ENCODE assay signal across 9 mouse cellular contexts in the genomic region with DNA sequence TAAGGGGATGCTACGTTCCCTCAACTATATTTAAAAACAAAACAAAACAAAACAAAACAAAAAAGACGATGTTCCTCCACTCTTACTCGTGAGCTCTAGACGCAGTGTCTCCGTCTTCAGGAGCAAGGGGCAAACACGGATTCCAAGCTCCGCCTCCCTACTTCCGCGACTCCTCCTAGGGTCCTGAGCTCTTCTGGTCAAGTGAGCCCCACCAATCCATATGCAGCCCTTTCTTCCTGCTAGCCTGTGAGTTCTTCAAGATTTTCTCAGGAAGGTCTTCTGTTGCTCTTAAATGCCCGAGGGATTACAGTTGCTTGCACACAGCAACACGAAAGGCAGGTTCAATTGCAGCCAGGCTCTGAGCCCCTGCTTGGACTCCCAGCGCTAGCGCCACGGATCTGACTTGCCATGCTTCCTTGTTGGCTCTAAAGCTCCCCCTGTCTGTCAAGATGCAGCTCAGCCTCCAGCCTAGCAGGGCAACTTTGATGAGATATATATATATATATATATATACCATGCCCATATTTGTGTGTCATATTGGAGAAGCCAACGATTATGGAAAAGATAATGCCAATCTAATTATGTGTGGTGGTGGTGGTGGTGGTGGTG. TPM values are rescaled to one million over a fixed set of nuclear protein-coding genes. Genes with fewer than 3 reads are reported as not detected.
DNase-seq lines count a peak whose midpoint lies in the region; ATAC-seq and TF ChIP-seq lines count a peak whose summit lies in the region.
"Had no signal": no experiment of that assay in that cellular context is flagged by ENCODE, and none has a peak within 500 bp of the region (broad histone marks: within the 10 kb centered on the region; RNA-seq: fewer than 3 reads in every experiment).

No protein-coding gene starts in this region.

- no peak for TF ChIP-seq CTCF in bone marrow macrophage, adult 2 months (IDR thresholded peaks at IDR 0.05; ENCODE audit: low read depth, low read length)

- no peak overlapping the region; the same call in 1 of the 2 replicates for H3K4me2 ChIP-seq in forebrain, embryonic 15.5 days (replicated peaks)
- peak overlapping the region; percentile 70 for H3K4me2 ChIP-seq in heart, embryonic 13.5 days

- H3K9me3 ChIP-seq in forebrain, embryonic 10.5 days: no peaks in the 10 kb centered on the region
- H3K9me3 ChIP-seq in forebrain, embryonic 15.5 days: no peaks in the 10 kb centered on the region
- H3K9me3 ChIP-seq in heart, embryonic 13.5 days: no peaks in the 10 kb centered on the region
- H3K9me3 ChIP-seq in megakaryocyte, embryonic 14.5 days: no peaks in the 10 kb centered on the region
- H3K9me3 ChIP-seq: G1E had no signal

- no peaks in the 10 kb centered on the region for H3K36me3 ChIP-seq in forebrain, embryonic 10.5 days (replicated peaks)
- no peaks in the 10 kb centered on the region for H3K36me3 ChIP-seq in forebrain, embryonic 15.5 days
- H3K36me3 ChIP-seq in heart, embryonic 13.5 days: no peaks in the 10 kb centered on the region
- H3K36me3 ChIP-seq in megakaryocyte, embryonic 14.5 days (replicated peaks; ENCODE audit: low read length): no peaks in the 10 kb centered on the region
- H3K36me3 ChIP-seq: G1E had no signal

- TF ChIP-seq POLR2A in bone marrow macrophage, adult 2 months (IDR thresholded peaks at IDR 0.05; ENCODE audit: borderline replicate concordance, low read depth, low read length): no peak

- peak overlapping the region; percentile 35 for H3K4me3 ChIP-seq in forebrain, embryonic 10.5 days
- no peak overlapping the region for H3K4me3 ChIP-seq in forebrain, embryonic 15.5 days
- peak overlapping the region; percentile 49 for H3K4me3 ChIP-seq in bone marrow macrophage, adult 2 months (ENCODE audit: insufficient read depth, low read length)
- peak overlapping the region; percentile 40 for H3K4me3 ChIP-seq in heart, embryonic 13.5 days
- H3K4me3 ChIP-seq in megakaryocyte, embryonic 14.5 days (replicated peaks): peak overlapping the region; percentile 87

- no peak overlapping the region for H3K9ac ChIP-seq in forebrain, embryonic 15.5 days (replicated peaks)
- H3K9ac ChIP-seq in heart, embryonic 13.5 days: peak overlapping the region; percentile 54; the same call in 1 of the 2 replicates

- WGBS in forebrain, embryonic 10.5 days: 20% methylated on average over 15 of the region's 15 CpGs
- WGBS in forebrain, embryonic 15.5 days: 22% methylated on average over 15 of the region's 15 CpGs
- WGBS in heart, embryonic 13.5 days: 13% methylated on average over 15 of the region's 15 CpGs

- H3K27me3 ChIP-seq in forebrain, embryonic 10.5 days (ENCODE audit: poor library complexity, severe bottlenecking): 0 out of 2 replicates have a peak, but pooled peaks cover 5% of the 10 kb centered on the region
- H3K27me3 ChIP-seq in forebrain, embryonic 15.5 days: no peaks in the 10 kb centered on the region
- no peaks in the 10 kb centered on the region for H3K27me3 ChIP-seq in heart, embryonic 13.5 days (replicated peaks)
- peaks cover 8% of the 10 kb centered on the region for H3K27me3 ChIP-seq in megakaryocyte, embryonic 14.5 days (replicated peaks)

- DNase-seq in forebrain, embryonic 10.5 days (ENCODE audit: extremely low spot score, low spot score): peak; percentile 20
- DNase-seq in kidney, postnatal 25 days: peak; percentile 22 to 41
- DNase-seq in thymus, postnatal 0 days (ENCODE audit: low spot score): peak; percentile 77
- DNase-seq in frontal cortex, postnatal 25 days (ENCODE audit: low spot score in 2 of 2): no peak

- ATAC-seq in forebrain, embryonic 15.5 days (replicated peaks): no peak
- no peak for ATAC-seq in heart, embryonic 13.5 days (ENCODE audit: extremely low read depth, insufficient number of reproducible peaks, low FRiP score, low TSS enrichment)

- peaks cover 9% of the 10 kb centered on the region for H3K4me1 ChIP-seq in forebrain, embryonic 10.5 days
- no peaks in the 10 kb centered on the region for H3K4me1 ChIP-seq in forebrain, embryonic 15.5 days
- no peaks in the 10 kb centered on the region for H3K4me1 ChIP-seq in bone marrow macrophage, adult 2 months (ENCODE audit: control insufficient read depth, insufficient read depth, low read length)
- peaks cover 20% of the 10 kb centered on the region for H3K4me1 ChIP-seq in heart, embryonic 13.5 days
- peaks cover 25% of the 10 kb centered on the region for H3K4me1 ChIP-seq in megakaryocyte, embryonic 14.5 days

- H3K27ac ChIP-seq in forebrain, embryonic 10.5 days: no peak overlapping the region
- no peak overlapping the region for H3K27ac ChIP-seq in forebrain, embryonic 15.5 days (replicated peaks)
- H3K27ac ChIP-seq in bone marrow macrophage, adult 2 months (ENCODE audit: insufficient read depth, low read depth, low read length): no peak overlapping the region
- H3K27ac ChIP-seq in heart, embryonic 13.5 days (replicated peaks): no peak overlapping the region

RNA-seq across cellular contexts. Expression of a gene that starts 55.2 kb away (rescaled TPM):
- 0.12 and 0.14 TPM in 2 replicates for polyA plus RNA-seq in forebrain, embryonic 10.5 days (2016; fragmentation: Nextera tagmentation; extraction: Ambion mirVana)
- 0.13 and 0.46 TPM in 2 replicates for polyA plus RNA-seq in forebrain, embryonic 15.5 days (2015; fragmentation: Nextera tagmentation; extraction: Ambion mirVana)
- not detected in 2 replicates for polyA plus RNA-seq in bone marrow macrophage, adult 2 months (2012; ENCODE audit: insufficient read depth, insufficient read length, missing spikeins)
- polyA plus RNA-seq in heart, embryonic 13.5 days (2015; fragmentation: Nextera tagmentation; extraction: Ambion mirVana): 3.0 TPM in 2 replicates
- 0.18 TPM in 1 of 2 replicates, not detected in the other for polyA plus RNA-seq in megakaryocyte, embryonic 14.5 days (2012; ENCODE audit: insufficient read depth, low replicate concordance)
- 0.03 TPM in 1 of 2 replicates, not detected in the other for polyA plus RNA-seq in thymus, postnatal 0 days (2015; fragmentation: Nextera tagmentation; extraction: Ambion mirVana)
- polyA plus RNA-seq: G1E had no signal

Comparison
In these comparisons a context has a peak if more than half of its experiments do, and no peak if none do; other contexts are left out.
1. DNase-seq: peak in forebrain, embryonic 10.5 days (single experiment), kidney, postnatal 25 days (2 of 2) and thymus, postnatal 0 days (single experiment); none in frontal cortex, postnatal 25 days (0 of 2).